9 mouse cellular contexts compared by ENCODE assay signal in genomic region chr4:118621781-118622180, GRCm38 (mm10). TPM values are rescaled to one million over a fixed set of nuclear protein-coding genes. Genes with fewer than 3 reads are reported as not detected.
DNase-seq lines count a peak whose midpoint lies in the region; ATAC-seq and TF ChIP-seq lines count a peak whose summit lies in the region.
"Had no signal": no experiment of that assay in that cellular context is flagged by ENCODE, and none has a peak within 500 bp of the region (broad histone marks: within the 10 kb centered on the region; RNA-seq: fewer than 3 reads in every experiment).

No protein-coding gene starts in this region.

- peaks cover 12% of the 10 kb centered on the region for H3K4me1 ChIP-seq in forebrain, embryonic 16.5 days (replicated peaks; ENCODE audit: control insufficient read depth, insufficient read depth, low read length)
- peaks cover 16% of the 10 kb centered on the region for H3K4me1 ChIP-seq in liver, embryonic 13.5 days (replicated peaks)

- DNase-seq in 416B (ENCODE audit: low read depth) = peak; percentile 14
- peak; percentile 17 for DNase-seq in liver, embryonic 13.5 days
- no peak for DNase-seq in spleen, postnatal 36 days (ENCODE audit: low spot score in 2 of 2)
- no peak for DNase-seq in cerebellum, postnatal 4 days (ENCODE audit: low spot score in 2 of 2)
- no peak for DNase-seq in heart, adult 18-20 months

- H3K36me3 ChIP-seq in C2C12 (ENCODE audit: control insufficient read depth, insufficient read depth) = peaks cover 29% of the 10 kb centered on the region
- H3K36me3 ChIP-seq in forebrain, embryonic 16.5 days (ENCODE audit: control insufficient read depth, insufficient read depth) = peaks cover 25% of the 10 kb centered on the region
- H3K36me3 ChIP-seq in liver, embryonic 13.5 days = peaks cover 43% of the 10 kb centered on the region

- no peak for TF ChIP-seq CTCF in C2C12 (IDR thresholded peaks at IDR 0.05; ENCODE audit: control insufficient read depth, insufficient read depth, insufficient read length)

- H3K27ac ChIP-seq in forebrain, embryonic 16.5 days (ENCODE audit: low read length) = no peak overlapping the region
- H3K27ac ChIP-seq in liver, embryonic 13.5 days = no peak overlapping the region

- H3K9me3 ChIP-seq in forebrain, embryonic 16.5 days (ENCODE audit: control insufficient read depth, low read length) = peaks cover 6% of the 10 kb centered on the region; the same call in 1 of the 2 replicates
- H3K9me3 ChIP-seq in liver, embryonic 13.5 days (replicated peaks) = no peaks in the 10 kb centered on the region

- peak overlapping the region; percentile 75 for H3K4me3 ChIP-seq in C2C12 (ENCODE audit: insufficient read depth, poor library complexity, severe bottlenecking)
- peak overlapping the region; percentile 90; the same call in 1 of the 2 replicates for H3K4me3 ChIP-seq in forebrain, embryonic 16.5 days (replicated peaks; ENCODE audit: low read length)
- H3K4me3 ChIP-seq in liver, embryonic 13.5 days (replicated peaks) = peak overlapping the region; percentile 85

- no peak for ATAC-seq in forebrain, embryonic 16.5 days
- ATAC-seq in liver, embryonic 13.5 days (ENCODE audit: low read depth) = 0 out of 2 replicates have a peak, but pooled peaks have one; percentile 35
- ATAC-seq in granulocyte monocyte progenitor cell, adult 5-6 weeks (replicated peaks; ENCODE audit: poor library complexity, severe bottlenecking) = no peak

- H3K27me3 ChIP-seq in C2C12 (ENCODE audit: control insufficient read depth, insufficient read depth, insufficient read length) = no peaks in the 10 kb centered on the region
- no peaks in the 10 kb centered on the region for H3K27me3 ChIP-seq in forebrain, embryonic 16.5 days (replicated peaks; ENCODE audit: control insufficient read depth, insufficient read depth, low read length)
- no peaks in the 10 kb centered on the region for H3K27me3 ChIP-seq in liver, embryonic 13.5 days

- no peak overlapping the region for H3K9ac ChIP-seq in forebrain, embryonic 16.5 days (replicated peaks; ENCODE audit: low read depth, low read length)
- H3K9ac ChIP-seq in liver, embryonic 13.5 days = peak overlapping the region; percentile 79

- peaks cover 37% of the 10 kb centered on the region for H3K79me2 ChIP-seq in C2C12 (ENCODE audit: control insufficient read depth, insufficient read depth)

- peak overlapping the region; percentile 97 for H3ac ChIP-seq in C2C12 (ENCODE audit: control insufficient read depth, insufficient read length, low read depth)

- H3K79me3 ChIP-seq in C2C12 (ENCODE audit: low read depth) = peaks cover 22% of the 10 kb centered on the region

- H3K4me2 ChIP-seq in forebrain, embryonic 16.5 days (ENCODE audit: low read length) = peak overlapping the region; percentile 97
- H3K4me2 ChIP-seq in liver, embryonic 13.5 days = peak overlapping the region; percentile 93

- WGBS in forebrain, embryonic 16.5 days = 91% methylated on average over 9 of the region's 9 CpGs
- WGBS in liver, embryonic 13.5 days (ENCODE audit: insufficient replicate concordance) = 29% methylated on average over 9 of the region's 9 CpGs

TF ChIP-seq in C2C12, 6 proteins besides CTCF, POLR2A, EP300 and RAD21:
- TF ChIP-seq MAX (IDR thresholded peaks at IDR 0.05) = no peak
- TF ChIP-seq MYOD1 (IDR thresholded peaks at IDR 0.05; ENCODE audit: control insufficient read depth, insufficient read length, low read depth) = no peak
- TF ChIP-seq MYOG (IDR thresholded peaks at IDR 0.05; ENCODE audit: control insufficient read depth, extremely low read depth, insufficient read length) = no peak
- no peak for TF ChIP-seq CEBPB (IDR thresholded peaks at IDR 0.05; ENCODE audit: low read depth)
- TF ChIP-seq USF1 (IDR thresholded peaks at IDR 0.05; ENCODE audit: low read depth) = no peak

RNA-seq across cellular contexts. Expression of gene Ebna1bp2, which starts 1.2 kb away (rescaled TPM):
- polyA plus RNA-seq in C2C12 (2012; fragmentation: generic; extraction: Trizol) = 106 TPM
- polyA plus RNA-seq in forebrain, embryonic 16.5 days (2015; fragmentation: Nextera tagmentation; extraction: Ambion mirVana) = 138 and 150 TPM in 2 replicates
- polyA plus RNA-seq in liver, embryonic 13.5 days (2015; fragmentation: Nextera tagmentation; extraction: Ambion mirVana) = 122 and 144 TPM in 2 replicates
- 100 and 111 TPM in 2 replicates for total RNA-seq in granulocyte monocyte progenitor cell, adult 5-6 weeks (2014; fragmentation: Nextera tagmentation)
- 158 and 165 TPM in 2 replicates for total RNA-seq in granulocyte monocyte progenitor cell, adult 5-6 weeks (2017)
- total RNA-seq in heart, adult 18-20 months (2021) = 10 to 100 TPM; 37.0 to 39.2 TPM

RNA-seq across cellular contexts. Expression of gene Cfap57, which starts 1.2 kb away (rescaled TPM):
- polyA plus RNA-seq in C2C12 (2012; fragmentation: generic; extraction: Trizol) = not detected
- polyA plus RNA-seq in forebrain, embryonic 16.5 days (2015; fragmentation: Nextera tagmentation; extraction: Ambion mirVana) = 0.72 and 1.3 TPM in 2 replicates
- polyA plus RNA-seq in liver, embryonic 13.5 days (2015; fragmentation: Nextera tagmentation; extraction: Ambion mirVana) = 1.2 and 1.3 TPM in 2 replicates
- total RNA-seq in granulocyte monocyte progenitor cell, adult 5-6 weeks (2014; fragmentation: Nextera tagmentation) = 1.2 and 1.3 TPM in 2 replicates
- total RNA-seq in granulocyte monocyte progenitor cell, adult 5-6 weeks (2017) = 2.8 and 3.9 TPM in 2 replicates
- under 1 TPM in 1 of 2 experiments, not detected in 1; 0.15 TPM for total RNA-seq in heart, adult 18-20 months (2021)

RNA-seq across cellular contexts. Expression of gene Olfr62, which starts 37.0 kb away (rescaled TPM):
- not detected for polyA plus RNA-seq in C2C12 (2012; fragmentation: generic; extraction: Trizol)
- polyA plus RNA-seq in forebrain, embryonic 16.5 days (2015; fragmentation: Nextera tagmentation; extraction: Ambion mirVana) = not detected in 2 replicates
- polyA plus RNA-seq in liver, embryonic 13.5 days (2015; fragmentation: Nextera tagmentation; extraction: Ambion mirVana) = not detected in 2 replicates
- total RNA-seq in granulocyte monocyte progenitor cell, adult 5-6 weeks (2014; fragmentation: Nextera tagmentation) = not detected in 2 replicates
- not detected in 2 replicates for total RNA-seq in granulocyte monocyte progenitor cell, adult 5-6 weeks (2017)
- not detected for total RNA-seq in heart, adult 18-20 months (2021)
- polyA plus RNA-seq: inflammation-experienced regulatory T-cells, adult 6 months had no signal

Comparison
In these comparisons a context has a peak if more than half of its experiments do, and no peak if none do; other contexts are left out.
1. DNase-seq: peak in 416B (single experiment) and liver, embryonic 13.5 days (single experiment); none in spleen, postnatal 36 days (0 of 2), cerebellum, postnatal 4 days (0 of 2) and heart, adult 18-20 months (0 of 2).
2. Peak in every context shown above with its lines, with median percentiles within 50 percentile points of each other: H3K4me3 ChIP-seq.